Mouse (Mus musculus) forebrain, postnatal 0 days (tissue): ENCODE results near the gene Acp2. TPM values are rescaled to one million over a fixed set of nuclear protein-coding genes. Genes with fewer than 3 reads are reported as not detected.

Experiments
- ATAC-seq: fragments of 200-750 bp; cut with Nextera tagmentation; 2 replicates; pipeline ENCODE4 v1.8.0; 2017; ENCODE audit warnings: mild to moderate bottlenecking, moderate library complexity
- DNase-seq: peaks from one replicate; pipeline ENCODE4 v3.0.0-alpha.2; 2015
- H3K27ac ChIP-seq: fragments of 300-500 bp; sonication (generic); 2 replicates; pipeline ENCODE4 v1.5.1; 2014; ENCODE audit warnings: low read depth, mild to moderate bottlenecking, antibody characterized with exemption, low read length, moderate library complexity, mixed read lengths
- H3K27me3 ChIP-seq: fragments of 300-500 bp; sonication (generic); 2 replicates; pipeline ENCODE4 v1.6.1; 2014; ENCODE audit warnings: mild to moderate bottlenecking, low read length, mixed read lengths; ENCODE audit not compliant: insufficient read depth
- H3K36me3 ChIP-seq: fragments of 300-500 bp; sonication (generic); 2 replicates; pipeline ENCODE4 v1.6.1; 2014; ENCODE audit warnings: mild to moderate bottlenecking, moderate library complexity; ENCODE audit not compliant: insufficient read depth
- H3K4me1 ChIP-seq: fragments of 300-500 bp; sonication (generic); 2 replicates; pipeline ENCODE4 v1.6.1; 2014; ENCODE audit warnings: antibody characterized with exemption; ENCODE audit not compliant: insufficient read depth
- H3K4me2 ChIP-seq: fragments of 300-500 bp; sonication (generic); 2 replicates; pipeline ENCODE4 v1.6.1; 2014; ENCODE audit warnings: low read depth, mild to moderate bottlenecking, moderate library complexity
- H3K4me3 ChIP-seq: fragments of 300-500 bp; sonication (generic); 2 replicates; pipeline ENCODE4 v1.5.1; 2014; ENCODE audit warnings: low read depth, low read length, mixed read lengths
- H3K9ac ChIP-seq: fragments of 300-500 bp; sonication (generic); 2 replicates; pipeline ENCODE4 v1.6.1; 2014; ENCODE audit warnings: mild to moderate bottlenecking
- H3K9me3 ChIP-seq: fragments of 300-500 bp; sonication (generic); 2 replicates; pipeline ENCODE4 v1.6.1; 2016; ENCODE audit warnings: low read length
- CTCF ChIP-seq: sonication (generic); IDR thresholded peaks from 2 replicates; pipeline ENCODE4 v1.5.1; 2016; ENCODE audit warnings: antibody characterized with exemption, control low read depth, low read depth
- WGBS: fragments of 180-500 bp; shearing (Covaris S2); extraction: QIAGEN DNeasy Blood & Tissue Kit; methylation state at CpG from one replicate; pipeline ENCODE4 v1.1.7; 2014; 5-methylcytosine and 5-hydroxymethylcytosine counted together
- polyA plus RNA-seq: library from polyadenylated mRNA; unstranded; fragments of >200 nt; fragmentation: Nextera tagmentation; extraction: Ambion mirVana; gene quantifications from 2 replicates; pipeline ENCODE4 v1.2.1, GENCODE M21; 2015
- total RNA-seq: library from RNA; depleted of rRNA; stranded (reverse); fragments of >200 nt; gene quantifications from 2 replicates; pipeline ENCODE4 v1.2.3, GENCODE M21; 2014

Gene Acp2
- total and polyA plus RNA-seq, 2 experiments from 2014 or later, result 32.2 to 39.4 TPM

DNA sequence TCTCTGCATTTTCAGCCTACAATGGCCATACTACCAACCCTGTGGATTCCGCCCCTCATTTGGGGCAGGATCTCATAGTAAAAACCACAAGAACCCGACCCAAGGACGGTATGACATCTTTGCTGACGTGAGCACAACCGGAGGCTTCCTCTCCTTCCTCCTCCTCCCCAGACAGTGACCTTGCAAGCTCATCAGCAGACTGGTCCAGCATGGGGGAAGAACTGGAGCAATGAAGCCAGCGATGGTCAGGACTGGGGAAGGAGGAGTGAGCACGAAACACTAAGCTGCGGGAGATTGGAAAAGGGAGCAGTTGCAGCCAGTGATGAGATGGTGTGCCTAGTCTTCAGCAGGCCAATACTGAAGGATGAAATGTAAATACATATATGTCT lies 20.7 kb upstream of the Acp2 start:
- DNase-seq, result no peak
- H3K27me3 ChIP-seq, result no peaks in the 10 kb centered on the region
- peak overlapping the region; percentile 91 for H3K4me3 ChIP-seq
- peaks cover 16% of the 10 kb centered on the region for H3K36me3 ChIP-seq
- no peaks in the 10 kb centered on the region for H3K9me3 ChIP-seq
- H3K4me2 ChIP-seq, result peak overlapping the region; percentile 88
- H3K9ac ChIP-seq, result peak overlapping the region; percentile 81
- H3K27ac ChIP-seq, result peak overlapping the region; percentile 92
- no peak for ATAC-seq
- 4% methylated on average over 8 of the region's 8 CpGs for WGBS
- peaks cover 13% of the 10 kb centered on the region for H3K4me1 ChIP-seq
- TF ChIP-seq CTCF, result no peak

DNA sequence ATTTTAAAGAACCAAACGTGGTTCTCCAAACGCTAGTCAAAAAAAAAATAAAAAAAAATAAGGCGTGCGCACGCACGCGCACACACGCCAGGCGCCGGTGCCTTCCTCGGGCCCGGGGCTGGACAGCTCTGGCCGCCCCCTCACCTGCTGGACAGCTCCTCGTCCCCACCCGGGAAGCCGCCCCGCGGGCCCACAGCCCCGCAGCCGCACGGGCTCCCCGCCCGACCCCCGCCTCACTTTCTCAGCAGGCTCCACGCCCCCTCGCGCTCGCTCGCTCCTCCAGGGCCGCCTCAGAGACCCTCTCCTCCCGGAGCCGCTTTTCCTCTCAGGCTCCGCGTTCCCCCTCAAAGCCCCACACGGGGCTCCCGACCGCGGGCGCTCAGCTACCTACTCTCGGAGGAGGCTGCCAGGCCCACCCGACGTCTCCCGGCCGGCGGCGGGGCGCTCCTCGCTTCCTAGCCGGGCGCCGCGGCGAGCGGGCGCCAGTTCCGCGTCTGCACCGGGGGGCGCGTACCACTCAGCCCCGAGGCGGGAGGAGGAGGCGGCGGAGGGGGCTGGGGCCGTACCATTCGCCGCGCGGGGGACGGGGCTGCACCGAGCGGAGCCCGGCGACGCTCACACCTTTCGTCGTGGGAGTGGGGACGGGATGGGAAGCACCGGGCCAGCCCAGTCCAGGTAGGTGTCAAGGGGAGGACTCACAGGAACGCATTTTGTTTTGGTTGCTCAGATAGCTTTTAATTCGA lies 20.1 kb upstream of the Acp2 start:
- DNase-seq (peak; percentile 95), ATAC-seq (peak; percentile 94)
- peaks cover 13% of the 10 kb centered on the region for H3K4me1 ChIP-seq
- no peaks in the 10 kb centered on the region for H3K27me3 ChIP-seq
- 2% methylated on average over 78 of the region's 81 CpGs for WGBS
- peak overlapping the region; percentile 91 for H3K4me3 ChIP-seq
- H3K4me2 ChIP-seq, result peak overlapping the region; percentile 88
- peaks cover 14% of the 10 kb centered on the region for H3K36me3 ChIP-seq
- no peaks in the 10 kb centered on the region for H3K9me3 ChIP-seq
- H3K27ac ChIP-seq, result peak overlapping the region; percentile 92
- TF ChIP-seq CTCF, result no peak
- peak overlapping the region; percentile 81 for H3K9ac ChIP-seq

DNA sequence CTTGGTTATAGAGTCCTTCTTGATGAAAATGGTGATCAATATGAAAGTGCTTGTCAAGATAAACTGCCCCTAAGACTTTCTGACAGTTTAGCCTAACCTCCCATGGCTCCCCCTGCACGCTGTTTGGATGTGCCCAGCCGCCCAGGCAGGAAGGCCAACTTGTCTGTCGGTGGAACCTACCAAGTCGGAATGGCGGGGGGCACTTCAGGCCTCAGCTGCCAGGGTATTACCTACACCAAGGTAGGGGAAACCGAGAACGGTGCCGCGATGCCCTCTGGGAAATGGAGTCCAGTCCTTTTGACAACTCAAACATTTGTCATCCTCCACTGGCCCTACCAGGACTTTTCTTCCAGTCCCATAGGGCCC lies 19.6 kb upstream of the Acp2 start:
- DNase-seq (peak; percentile 97), ATAC-seq (peak; percentile 96)
- H3K36me3 ChIP-seq, result peaks cover 9% of the 10 kb centered on the region; the same call in 1 of the 2 replicates
- peak overlapping the region; percentile 81 for H3K9ac ChIP-seq
- 1% methylated on average over 9 of the region's 9 CpGs for WGBS
- H3K9me3 ChIP-seq, result no peaks in the 10 kb centered on the region
- no peaks in the 10 kb centered on the region for H3K27me3 ChIP-seq
- H3K27ac ChIP-seq, result peak overlapping the region; percentile 92
- H3K4me3 ChIP-seq, result peak overlapping the region; percentile 91
- H3K4me2 ChIP-seq, result peak overlapping the region; percentile 88
- H3K4me1 ChIP-seq, result peaks cover 13% of the 10 kb centered on the region
- TF ChIP-seq CTCF, result no peak

DNA sequence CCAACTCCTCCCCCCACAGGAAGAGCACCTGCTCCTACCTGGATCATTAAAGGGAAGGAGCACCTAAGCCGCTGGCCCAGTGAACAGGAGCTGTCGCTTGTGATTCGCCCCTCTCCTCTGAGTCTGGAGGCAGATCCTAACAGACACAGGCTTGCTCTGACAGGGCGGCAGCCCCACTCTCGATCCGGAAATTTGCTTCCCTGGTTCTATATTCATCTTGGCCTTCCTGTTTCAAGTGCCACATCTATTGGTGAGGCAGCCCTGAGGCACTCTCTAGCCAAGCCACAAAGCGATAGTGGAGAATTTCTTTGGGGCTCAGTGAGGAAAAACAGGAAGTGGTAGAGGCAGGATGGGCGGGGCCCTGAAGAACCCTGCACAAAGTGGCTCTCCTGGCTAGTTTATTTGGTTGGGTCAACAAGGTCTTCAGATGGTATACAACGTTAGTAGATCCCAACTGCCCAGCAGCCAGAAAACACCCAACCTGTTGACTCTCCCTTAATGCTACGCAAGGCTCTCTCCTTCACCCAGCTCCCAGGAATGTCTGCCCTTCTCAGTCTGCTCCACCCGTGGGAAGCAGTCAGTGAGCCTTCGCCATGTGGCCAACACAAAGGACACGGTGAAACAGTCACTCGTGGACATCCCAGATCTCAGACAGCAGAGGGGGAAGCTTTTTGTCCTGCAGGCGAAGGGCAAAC lies 18.8 kb upstream of the Acp2 start, which contains the start of gene Madd:
Madd (minus strand) TSS at position 127 of the 695 bp plus-strand sequence.
- H3K4me3 ChIP-seq, result peak within 1 kb of the TSS; percentile 91
- TF ChIP-seq CTCF, result no peak
- H3K4me1 ChIP-seq, result peaks cover 13% of the 10 kb centered on the region
- WGBS, result 67% methylated on average over 15 of the region's 15 CpGs
- peak within 1 kb of the TSS; percentile 81 for H3K9ac ChIP-seq
- H3K36me3 ChIP-seq, result 0 out of 2 replicates have a peak, but pooled peaks cover 4% of the 10 kb centered on the region
- no peaks in the 10 kb centered on the region for H3K9me3 ChIP-seq
- peak within 1 kb of the TSS; percentile 92 for H3K27ac ChIP-seq
- DNase-seq, result no peak
- no peaks in the 10 kb centered on the region for H3K27me3 ChIP-seq
- peak within 1 kb of the TSS; percentile 88 for H3K4me2 ChIP-seq
- ATAC-seq, result no peak

DNA sequence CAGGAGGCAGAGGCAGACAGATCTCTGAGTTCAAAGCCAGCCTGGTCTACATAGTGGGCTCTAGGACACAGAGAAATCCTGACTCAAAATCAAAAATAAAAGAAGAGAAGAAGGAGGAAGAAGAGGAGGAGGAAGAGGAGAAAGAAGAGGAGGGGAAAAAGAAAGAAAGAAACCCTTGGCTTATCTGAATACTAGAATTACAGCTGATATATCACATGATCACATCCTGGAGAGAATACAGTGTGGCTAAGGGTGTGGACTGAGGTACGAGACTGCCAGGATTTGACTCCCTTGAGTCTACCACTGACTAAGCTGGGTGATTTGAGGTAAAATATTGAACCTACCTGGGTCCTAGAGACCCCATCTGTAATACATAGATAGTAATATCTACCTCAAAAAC lies 16.5 kb upstream of the Acp2 start:
- no peak overlapping the region for H3K4me2 ChIP-seq
- H3K9ac ChIP-seq, result no peak overlapping the region
- no peaks in the 10 kb centered on the region for H3K27me3 ChIP-seq
- no peak overlapping the region for H3K27ac ChIP-seq
- ATAC-seq (no peak), DNase-seq (no peak)
- no peaks in the 10 kb centered on the region for H3K36me3 ChIP-seq
- no peaks in the 10 kb centered on the region for H3K9me3 ChIP-seq
- peaks cover 7% of the 10 kb centered on the region for H3K4me1 ChIP-seq
- H3K4me3 ChIP-seq, result no peak overlapping the region
- no peak for TF ChIP-seq CTCF
- 81% methylated on average over 1 of the region's 1 CpGs for WGBS

DNA sequence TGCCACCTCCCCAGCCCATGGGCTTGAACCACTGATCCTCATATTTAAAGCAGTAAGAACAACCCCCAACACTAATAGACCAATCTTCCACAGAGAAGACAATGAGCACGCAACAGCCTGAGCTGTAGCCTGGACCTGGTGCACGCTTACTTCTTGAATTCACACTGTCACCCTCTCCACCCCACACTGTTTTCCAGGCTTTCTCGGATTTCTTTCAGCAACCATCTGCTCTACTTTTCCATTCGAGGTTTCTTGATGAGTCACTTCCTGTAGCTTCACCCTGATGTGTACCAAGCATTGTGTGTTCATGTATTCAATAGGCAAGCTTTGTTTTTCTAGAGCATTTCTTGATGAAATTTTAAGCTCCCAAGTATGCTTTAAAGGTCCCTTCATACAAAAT lies 15.3 kb upstream of the Acp2 start:
- Histone ChIP-seq H3K4me3 (no peak overlapping the region), H3K36me3 (no peaks in the 10 kb centered on the region), H3K9ac (no peak overlapping the region), H3K4me2 (no peak overlapping the region), H3K27me3 (no peaks in the 10 kb centered on the region), H3K27ac (no peak overlapping the region), H3K9me3 (no peaks in the 10 kb centered on the region), H3K4me1 (no peaks in the 10 kb centered on the region)
- 60% methylated on average over 4 of the region's 4 CpGs for WGBS
- no peak for TF ChIP-seq CTCF
- no peak for ATAC-seq
- no peak for DNase-seq

DNA sequence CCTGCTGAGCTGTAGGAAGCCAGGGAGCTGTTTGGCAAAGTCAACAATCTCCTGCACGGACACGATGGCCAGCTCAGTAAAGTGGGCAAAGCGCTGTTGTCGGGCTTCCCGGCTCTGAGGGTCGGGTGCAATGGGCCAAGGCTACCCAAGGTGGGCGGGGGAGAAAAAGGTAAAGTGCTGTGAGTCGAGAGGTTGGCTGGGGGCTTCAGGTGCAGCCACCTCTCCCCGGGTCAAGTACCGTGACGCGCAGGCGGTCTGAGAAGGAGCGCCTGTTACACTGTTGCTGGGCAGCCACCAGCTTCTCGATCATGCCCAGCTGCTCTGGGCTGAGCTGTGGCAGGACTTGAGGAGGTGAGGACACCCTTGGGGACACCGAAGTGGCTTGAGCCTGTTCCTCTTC lies 12.2 kb upstream of the Acp2 start:
- Histone ChIP-seq H3K9ac (no peak overlapping the region), H3K4me2 (no peak overlapping the region), H3K27ac (no peak overlapping the region), H3K9me3 (no peaks in the 10 kb centered on the region), H3K4me1 (no peaks in the 10 kb centered on the region), H3K27me3 (no peaks in the 10 kb centered on the region), H3K36me3 (no peaks in the 10 kb centered on the region), H3K4me3 (no peak overlapping the region)
- DNase-seq (no peak), ATAC-seq (no peak)
- TF ChIP-seq CTCF, result no peak
- WGBS, result 89% methylated on average over 16 of the region's 16 CpGs
